Mouse (Mus musculus) neural tube, embryonic 10.5 days (tissue): ENCODE results near the gene Fabp2.

Source experiments
- DNase-seq: peaks from one replicate; pipeline ENCODE4 v3.0.0-alpha.2; 2017; ENCODE audit warnings: low spot score; ENCODE audit errors: extremely low spot score

Gene Fabp2

GRCm38 (mm10) chr3:122894772-122895171 lies at the start of gene Fabp2:
Gene Fabp2, plus strand, starts transcription at chr3:122895072.
- no peak for DNase-seq

DNA sequence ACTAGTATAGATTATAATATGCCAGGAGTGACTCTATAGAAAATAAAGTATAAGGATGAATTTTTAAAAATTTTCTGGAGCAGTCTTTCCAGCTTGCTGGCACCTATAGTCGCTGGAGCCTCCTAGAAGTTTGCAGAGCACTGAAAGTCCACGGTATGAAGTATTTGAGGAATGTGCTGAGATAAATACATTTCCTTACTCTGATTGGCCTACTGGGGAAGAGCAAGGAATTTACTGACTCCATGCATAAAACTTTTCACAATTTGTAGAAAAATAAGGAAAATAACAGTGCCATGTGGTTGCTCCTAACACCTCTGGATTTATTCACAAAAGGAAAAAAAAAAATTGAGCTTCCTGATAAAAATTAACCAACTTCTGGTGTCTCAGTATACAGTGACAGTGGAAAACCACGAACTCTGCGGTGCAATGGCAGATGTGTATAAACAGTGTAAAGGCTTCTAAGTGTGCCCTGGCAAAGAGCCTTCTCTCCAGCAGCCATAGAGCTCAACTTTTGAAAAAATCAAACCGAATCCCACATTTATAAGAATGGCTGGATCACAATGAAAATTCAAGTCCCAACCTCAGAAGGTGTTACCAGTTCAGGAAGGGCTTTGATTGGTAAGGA lies 46.4 kb upstream of the Fabp2 start:
- DNase-seq: no peak

DNA sequence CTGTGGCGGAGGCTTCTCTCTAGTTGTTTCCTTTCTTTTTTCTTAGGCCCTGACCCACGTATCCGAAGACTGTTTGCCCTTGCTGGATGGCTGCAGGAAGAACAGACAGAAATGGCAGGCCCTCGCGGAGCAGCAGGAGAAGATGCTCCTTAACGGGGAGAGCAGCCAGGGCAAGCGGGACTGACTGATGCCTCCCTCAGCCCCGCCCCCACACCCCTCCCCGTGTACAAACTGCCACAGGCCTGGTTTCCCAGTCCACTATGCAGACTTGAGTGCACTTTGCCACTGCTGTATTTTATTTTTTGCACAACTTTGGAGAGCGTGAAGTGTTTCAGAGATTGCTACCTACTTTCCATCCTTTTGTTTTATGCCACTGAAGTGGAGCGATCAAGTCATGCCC lies 39.7 kb upstream of the Fabp2 start:
- DNase-seq: no peak

DNA sequence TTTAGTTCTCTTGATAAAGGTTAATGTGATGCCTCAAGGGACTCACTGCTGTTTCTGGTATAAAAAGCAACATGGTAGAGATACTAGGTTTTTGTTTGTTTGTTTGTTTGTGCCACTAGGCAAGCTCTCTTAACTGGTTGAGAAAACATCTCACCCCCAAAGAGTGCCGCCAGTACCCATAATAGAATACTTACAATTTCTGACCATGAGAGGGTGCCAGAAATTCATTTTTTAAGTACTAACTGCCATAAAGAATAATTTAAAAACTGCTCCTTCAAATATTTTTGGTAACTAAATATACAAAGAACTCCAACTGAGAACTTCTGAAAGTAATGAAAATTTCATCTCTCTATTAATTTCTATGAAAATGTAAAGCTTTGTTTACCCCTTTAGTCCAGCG lies 35.0 kb upstream of the Fabp2 start:
- DNase-seq: no peak

DNA sequence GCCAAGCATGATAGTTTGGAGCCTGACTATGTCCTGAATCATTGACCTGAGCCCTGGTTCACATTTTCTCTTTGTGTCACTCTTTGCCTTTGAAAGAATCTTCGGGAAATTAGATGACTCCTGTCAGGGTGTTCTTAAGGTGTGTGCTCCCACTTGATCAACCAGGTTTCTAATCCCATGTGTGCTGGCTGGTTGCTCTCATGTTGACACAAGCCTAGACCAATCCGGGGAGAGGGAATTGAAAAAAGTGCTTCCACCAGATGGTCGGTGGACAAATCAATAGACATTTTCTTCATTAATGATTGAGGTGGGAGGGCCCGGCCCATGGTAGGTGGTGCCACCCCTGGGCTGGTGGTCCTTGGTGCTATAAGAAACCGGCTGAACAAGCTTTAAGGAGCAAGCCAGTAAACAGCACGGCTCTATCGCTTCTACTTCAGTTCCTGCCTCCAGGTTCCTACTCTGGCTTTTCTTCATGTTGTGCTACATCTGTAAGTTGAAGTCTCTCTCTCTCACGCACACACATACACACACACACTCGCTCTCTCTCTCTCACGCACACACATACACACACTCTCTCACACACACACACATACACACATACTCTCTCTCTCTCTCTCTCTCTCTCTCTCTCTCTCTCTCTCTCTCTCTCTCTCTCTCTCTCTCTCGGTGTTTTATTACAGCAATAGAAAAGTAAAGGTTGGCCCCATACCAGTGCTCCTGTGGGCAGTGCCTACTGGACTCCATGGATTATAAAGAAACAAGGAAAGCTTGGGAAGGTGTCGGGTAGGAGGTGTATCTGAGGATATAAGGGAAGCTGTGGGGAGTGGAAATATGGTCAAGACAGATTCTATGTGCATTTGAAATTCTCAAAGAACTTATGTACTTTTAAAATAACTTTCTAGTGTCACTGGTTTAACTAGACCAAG lies 34.0 kb upstream of the Fabp2 start:
- no peak for DNase-seq

GRCm38 (mm10) chr3:122865092-122865491 lies 29.8 kb upstream of the Fabp2 start:
- DNase-seq: no peak

GRCm38 (mm10) chr3:122868270-122868669 lies 26.6 kb upstream of the Fabp2 start:
- DNase-seq: no peak

DNA sequence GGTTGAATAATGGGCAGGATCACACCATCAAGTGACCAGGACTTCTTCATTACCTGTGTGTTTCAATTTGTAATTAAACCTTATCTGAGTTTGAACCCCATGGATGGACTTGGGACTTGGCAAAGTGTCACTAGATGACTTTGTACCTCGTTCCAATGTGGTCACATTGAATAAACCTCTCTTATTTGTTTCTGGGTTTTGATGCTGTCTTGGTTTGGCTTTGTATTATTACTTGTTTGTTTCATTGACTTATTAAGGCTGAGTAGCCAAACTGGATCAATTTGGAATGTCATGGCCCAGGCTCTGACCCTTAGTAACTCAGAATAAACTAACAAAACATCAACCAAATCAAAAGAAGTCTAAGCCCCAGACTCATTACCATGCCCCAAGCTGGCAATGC lies 23.3 kb upstream of the Fabp2 start:
- no peak for DNase-seq

DNA sequence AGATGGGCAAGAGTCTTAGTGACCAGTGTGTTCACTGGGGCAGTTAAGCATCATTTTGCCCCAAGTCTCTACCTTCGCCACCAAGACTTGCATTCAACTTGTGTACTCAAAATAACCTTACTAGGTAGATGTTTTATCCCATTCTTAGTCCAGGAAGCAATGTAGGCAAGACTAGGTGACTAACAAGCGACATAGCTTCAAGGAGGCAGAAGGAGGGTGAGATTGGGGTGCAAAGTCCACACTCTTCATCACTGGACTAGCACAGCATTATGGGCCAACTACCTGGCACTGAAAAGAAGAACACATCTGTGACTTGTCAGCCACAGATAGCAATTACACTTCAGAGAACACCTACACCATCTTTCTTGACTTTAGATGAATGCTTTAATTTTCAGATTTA lies 18.0 kb upstream of the Fabp2 start:
- DNase-seq: no peak

DNA sequence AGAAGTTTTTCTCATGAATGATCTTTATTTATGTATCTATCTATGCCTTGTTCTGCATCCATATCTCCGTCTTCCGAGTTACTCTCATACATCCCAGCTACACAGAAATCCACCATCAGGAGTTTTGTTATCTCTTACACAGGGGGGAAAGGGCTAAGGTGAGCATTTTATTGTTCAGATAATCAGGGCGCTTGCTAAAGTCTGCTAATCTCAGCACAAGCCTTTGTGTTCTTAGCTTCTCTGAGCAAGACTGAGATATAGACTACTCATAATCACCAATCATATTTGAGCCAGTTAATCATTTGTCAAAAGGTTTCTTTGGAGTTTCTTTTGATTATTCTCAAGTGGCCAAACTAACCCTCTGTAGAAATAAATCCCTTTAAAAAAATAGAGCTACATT lies 17.3 kb upstream of the Fabp2 start:
- no peak for DNase-seq

DNA sequence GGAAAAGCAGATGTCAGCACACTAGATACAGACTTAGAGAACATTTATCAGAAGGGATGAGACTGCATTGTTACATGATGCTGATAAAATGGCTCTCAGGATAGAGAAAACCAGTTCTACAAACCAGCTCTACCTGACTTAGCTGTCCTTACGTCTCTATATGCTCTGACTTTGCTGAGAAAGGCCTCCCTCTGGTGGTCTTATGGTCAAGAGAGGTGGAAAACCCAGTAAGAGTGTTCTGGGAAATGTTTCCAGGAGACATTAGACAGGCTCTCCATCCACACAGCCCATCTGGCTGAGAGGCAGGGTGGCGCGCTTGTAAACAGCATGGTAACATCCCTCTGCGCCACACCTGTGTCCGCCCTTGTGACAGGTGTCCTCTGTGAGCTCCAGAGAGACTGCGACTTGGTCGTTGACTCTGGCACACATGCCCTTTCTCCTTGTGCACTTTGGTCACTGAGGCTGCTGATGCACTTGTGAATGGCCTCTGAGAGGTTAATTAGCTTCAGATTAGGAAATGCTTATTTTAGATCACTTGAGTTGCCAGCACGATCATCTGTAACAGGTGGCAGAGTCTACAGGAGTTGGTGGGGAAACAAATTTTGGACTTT lies 16.1 kb upstream of the Fabp2 start:
- DNase-seq: no peak

DNA sequence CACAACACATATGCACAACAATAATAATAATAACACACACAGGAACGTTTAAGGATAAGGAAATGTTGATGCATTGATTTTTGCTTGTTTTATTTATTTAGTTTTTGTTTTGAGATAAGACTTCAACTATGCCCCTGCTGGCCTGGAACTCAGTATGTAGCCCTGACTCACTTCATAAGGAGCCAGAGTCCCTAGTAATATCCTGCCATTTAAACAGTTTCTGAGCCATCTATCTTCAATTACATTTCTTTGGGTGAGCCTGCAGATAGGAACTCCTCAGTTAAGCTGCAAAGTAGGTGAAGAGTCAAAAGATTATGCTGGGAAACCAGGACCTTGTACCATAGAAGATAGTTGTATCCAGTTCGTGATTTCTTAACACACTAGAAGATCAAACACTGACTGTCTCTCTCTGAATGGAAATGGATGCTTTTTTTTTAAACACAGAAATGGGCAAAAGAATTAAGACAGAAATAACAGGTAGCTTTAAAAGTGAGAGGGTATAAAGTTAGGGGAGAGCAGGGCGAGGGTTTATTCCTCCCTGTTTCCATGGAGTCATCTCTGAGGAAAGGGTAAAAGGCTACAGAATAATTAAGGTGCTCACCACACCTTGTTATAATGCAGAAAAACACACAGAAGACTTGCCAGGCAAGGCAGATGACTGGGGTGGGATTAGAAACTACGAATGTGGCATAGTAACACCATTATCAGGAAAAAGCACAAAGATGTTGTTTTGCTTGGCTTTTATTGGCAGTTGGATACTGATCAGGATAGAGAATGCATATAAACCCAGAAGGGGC lies 7.2 kb upstream of the Fabp2 start:
- no peak for DNase-seq

DNA sequence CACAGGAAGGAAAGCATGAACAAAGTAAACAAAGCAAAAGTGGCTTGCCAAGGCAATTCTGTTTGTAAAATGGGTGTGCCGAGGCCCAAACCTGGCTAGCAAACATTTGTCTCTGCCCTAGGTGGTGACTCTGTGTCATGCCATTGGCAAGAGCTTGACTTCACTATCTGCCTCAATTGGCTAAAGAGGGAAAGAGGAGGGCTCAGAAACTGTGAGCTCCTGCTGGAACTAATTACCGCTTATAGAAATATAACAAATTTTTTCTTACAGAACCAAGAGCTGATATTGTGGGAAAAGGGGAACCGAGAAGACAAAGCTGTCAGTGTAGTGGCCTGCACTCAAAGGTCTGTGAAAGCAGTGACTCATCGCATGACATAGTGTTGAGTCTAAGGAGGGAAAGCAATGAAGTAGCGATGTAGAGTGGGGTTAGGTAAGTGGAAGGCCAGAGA lies 6.5 kb upstream of the Fabp2 start:
- no peak for DNase-seq

GRCm38 (mm10) chr3:122895189-122895731 lies 388 bp downstream of the Fabp2 start:
- no peak for DNase-seq

DNA sequence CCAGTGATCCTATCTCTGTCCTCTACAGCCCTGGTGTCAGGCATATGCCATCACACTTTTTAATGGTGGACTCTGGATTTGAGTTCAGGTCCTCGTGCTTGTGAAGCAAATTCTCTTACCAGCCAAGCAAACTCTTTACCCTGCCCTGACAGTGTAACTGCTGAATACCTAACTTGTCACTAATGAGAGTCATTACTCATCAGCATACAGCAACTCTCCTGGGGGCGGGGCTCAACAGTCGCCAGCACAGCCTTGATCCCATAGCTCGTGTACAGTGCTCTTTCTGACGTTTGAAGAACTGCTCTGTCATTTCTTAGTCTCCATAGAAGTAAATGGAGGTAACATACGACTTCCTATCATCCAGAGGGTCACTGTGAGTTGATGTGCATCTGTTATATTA lies 3.4 kb downstream of the Fabp2 start:
- no peak for DNase-seq

DNA sequence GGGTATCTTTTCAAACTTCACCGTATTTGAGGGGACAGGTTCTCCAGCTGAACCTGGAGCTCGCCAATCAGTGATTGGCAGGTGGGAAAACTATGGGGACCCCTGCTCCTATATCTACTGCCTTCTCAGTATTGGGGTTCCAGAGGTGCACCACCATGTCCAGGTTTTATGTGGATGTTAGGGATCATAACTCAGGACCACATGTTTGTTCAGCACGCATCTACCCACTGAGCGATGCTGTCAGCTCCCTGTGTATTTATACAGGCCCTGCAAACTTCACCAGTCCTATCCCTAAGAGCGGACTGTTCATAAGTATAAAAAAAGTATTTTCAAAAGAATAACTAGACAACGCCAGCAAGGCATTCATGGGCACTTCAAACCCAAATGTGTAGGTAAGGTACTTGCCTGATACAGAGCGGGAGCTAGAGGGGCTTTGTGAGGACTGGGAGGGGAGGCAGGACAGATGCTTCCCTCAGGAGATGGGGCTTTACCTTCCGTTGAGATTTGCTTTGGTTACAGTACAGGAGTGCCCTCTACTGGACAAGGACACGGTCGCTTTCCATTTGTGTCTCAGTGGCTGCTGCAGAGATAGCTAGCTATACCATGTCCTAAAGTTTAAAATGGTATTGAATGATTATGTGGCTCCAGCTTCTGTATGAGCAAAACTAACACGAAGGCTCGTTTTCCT lies 9.0 kb downstream of the Fabp2 start:
- peak; percentile 53 for DNase-seq

- no peak for DNase-seq
These were observed 13.0 kb downstream of the Fabp2 start for GRCm38 (mm10) chr3:122907841-122908240.

GRCm38 (mm10) chr3:122915493-122915892 lies 20.6 kb downstream of the Fabp2 start:
- DNase-seq: no peak

DNA sequence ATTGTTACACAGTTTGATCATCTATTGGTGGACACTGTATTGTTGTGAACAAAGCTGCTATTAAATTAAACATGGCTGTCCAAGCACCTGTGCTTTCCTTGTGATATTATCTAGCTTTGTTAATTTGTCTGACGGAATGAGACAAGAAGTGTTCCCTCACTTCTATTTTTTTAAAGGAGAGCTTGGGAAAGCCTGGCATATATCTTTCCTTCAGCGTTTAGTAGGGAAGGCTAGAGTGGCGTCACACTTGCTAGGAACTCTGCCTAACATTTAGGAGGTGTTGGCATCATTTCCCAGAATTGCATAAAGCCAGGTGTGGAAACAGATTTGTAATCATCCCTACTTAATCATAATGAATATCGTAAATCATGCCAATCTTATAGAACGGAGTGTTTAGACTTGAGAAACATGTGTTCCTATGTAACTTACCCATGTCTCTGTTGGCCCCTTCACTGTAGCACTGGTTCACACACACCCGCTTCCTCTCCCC lies 21.4 kb downstream of the Fabp2 start:
- DNase-seq: no peak

DNA sequence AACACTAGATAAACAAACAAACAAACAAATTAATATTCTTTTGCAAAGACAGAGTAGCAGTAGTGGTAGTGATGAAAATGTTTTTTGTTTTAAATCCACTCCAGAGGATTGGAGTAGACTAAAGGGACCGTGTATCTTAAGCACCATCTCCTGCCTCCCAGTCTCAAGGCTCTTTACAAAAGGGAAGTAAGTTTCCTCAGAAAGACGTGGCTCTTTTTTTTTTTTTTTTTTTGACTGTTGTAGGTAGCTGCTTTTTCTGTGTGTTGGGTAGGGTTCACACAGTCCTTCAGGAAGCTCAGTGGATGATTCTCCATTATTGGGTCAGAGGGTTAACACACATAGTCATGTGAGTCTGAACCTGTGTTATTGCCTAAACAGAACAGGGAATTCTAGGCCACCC lies 23.8 kb downstream of the Fabp2 start:
- no peak for DNase-seq

DNA sequence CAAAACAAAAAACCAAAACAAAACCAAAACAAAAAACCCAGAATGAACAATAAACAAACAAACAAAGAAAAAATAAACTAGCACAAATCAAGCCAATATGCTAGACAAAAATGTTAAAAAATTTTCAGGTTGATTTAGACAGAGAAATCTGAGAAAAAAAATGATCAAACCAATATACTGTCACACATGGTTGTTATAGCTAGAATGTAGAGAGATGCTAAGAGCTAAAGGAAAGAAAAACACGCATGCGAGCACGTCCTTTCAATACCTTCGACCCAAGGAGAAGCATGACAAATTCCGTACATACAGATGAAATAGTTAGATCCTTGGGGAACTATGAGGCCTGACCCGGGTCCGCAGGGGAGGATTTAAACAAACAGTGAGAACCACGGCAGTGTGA lies 24.4 kb downstream of the Fabp2 start, which contains the start of gene Gm10959:
Gm10959 (minus strand) TSS at position 101 of the 400 bp plus-strand sequence.
- no peak for DNase-seq
